Mouse (Mus musculus): Measurements from ENCODE around the gene Otulin. TPM values are rescaled to one million over a fixed set of nuclear protein-coding genes. Genes with fewer than 3 reads are reported as not detected.

Gene Otulin
- polyA plus RNA-seq, 1 experiment: 29.0 TPM

DNA sequence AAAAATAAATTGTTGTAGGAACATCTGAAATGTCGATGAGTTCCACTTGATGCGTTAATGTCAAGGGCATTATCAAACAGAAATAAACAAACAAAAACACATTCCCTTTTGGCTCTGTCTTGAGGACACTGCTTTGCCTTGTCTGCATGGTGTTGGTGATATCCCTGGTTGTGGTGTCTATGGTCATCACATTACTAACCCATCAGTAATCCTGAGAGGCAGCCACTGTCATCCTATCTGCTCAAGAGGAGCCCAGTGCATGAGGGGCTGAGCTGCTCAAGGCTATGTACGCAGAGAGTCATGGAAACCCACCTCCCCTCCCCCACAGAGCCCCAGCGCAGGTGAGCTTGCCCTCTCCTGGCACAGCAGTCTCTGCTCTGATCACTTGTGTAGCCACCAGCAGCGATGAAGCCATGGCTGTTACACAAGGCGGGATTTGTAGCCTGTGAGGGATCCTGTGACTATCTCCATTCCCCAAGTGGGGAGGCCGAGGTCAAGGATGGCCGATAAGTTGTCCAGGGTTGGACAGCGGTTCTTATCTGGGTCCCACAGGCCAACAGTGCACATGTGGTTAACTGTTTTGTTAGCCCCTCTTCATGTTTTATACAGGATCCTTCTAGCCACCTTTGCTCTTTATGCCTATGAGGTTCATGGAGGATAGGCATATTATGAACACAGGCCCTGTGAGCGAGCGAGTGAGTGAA, 133.7 kb downstream of the Otulin start:
- Histone ChIP-seq H3K27ac (ENCODE audit: insufficient read depth, low read depth, low read length) (no peak overlapping the region), H3K36me3 (ENCODE audit: control insufficient read depth, insufficient read depth, low read length) (no peaks in the 10 kb centered on the region), H3K27me3 (replicated peaks; ENCODE audit: control insufficient read depth, insufficient read depth, low read length) (no peaks in the 10 kb centered on the region), H3K4me3 (ENCODE audit: insufficient read depth, low read depth, low read length) (no peak overlapping the region), H3K4me1 (ENCODE audit: control insufficient read depth, insufficient read depth, low read length) (no peaks in the 10 kb centered on the region)
- TF ChIP-seq CTCF (conservative IDR thresholded peaks at IDR 0.05; ENCODE audit: insufficient read depth, insufficient read length, low read depth, low read length) (no peak), POLR2A (IDR thresholded peaks at IDR 0.05; ENCODE audit: low read depth, low read length) (no peak)
- WGBS: 95% methylated on average over 11 of the region's 11 CpGs
- no peak for DNase-seq

GRCm38 (mm10) chr15:27495981-27496401, 134.5 kb downstream of the Otulin start:
- Histone ChIP-seq H3K4me1 (ENCODE audit: control insufficient read depth, insufficient read depth, low read length) (no peaks in the 10 kb centered on the region), H3K27me3 (replicated peaks; ENCODE audit: control insufficient read depth, insufficient read depth, low read length) (no peaks in the 10 kb centered on the region), H3K4me3 (ENCODE audit: insufficient read depth, low read depth, low read length) (no peak overlapping the region), H3K27ac (ENCODE audit: insufficient read depth, low read depth, low read length) (no peak overlapping the region), H3K36me3 (ENCODE audit: control insufficient read depth, insufficient read depth, low read length) (no peaks in the 10 kb centered on the region)
- DNase-seq: no peak
- WGBS: 33% methylated on average over 5 of the region's 5 CpGs
- TF ChIP-seq CTCF (conservative IDR thresholded peaks at IDR 0.05; ENCODE audit: insufficient read depth, insufficient read length, low read depth, low read length): no peak
- no peak for TF ChIP-seq POLR2A (IDR thresholded peaks at IDR 0.05; ENCODE audit: low read depth, low read length)

DNA sequence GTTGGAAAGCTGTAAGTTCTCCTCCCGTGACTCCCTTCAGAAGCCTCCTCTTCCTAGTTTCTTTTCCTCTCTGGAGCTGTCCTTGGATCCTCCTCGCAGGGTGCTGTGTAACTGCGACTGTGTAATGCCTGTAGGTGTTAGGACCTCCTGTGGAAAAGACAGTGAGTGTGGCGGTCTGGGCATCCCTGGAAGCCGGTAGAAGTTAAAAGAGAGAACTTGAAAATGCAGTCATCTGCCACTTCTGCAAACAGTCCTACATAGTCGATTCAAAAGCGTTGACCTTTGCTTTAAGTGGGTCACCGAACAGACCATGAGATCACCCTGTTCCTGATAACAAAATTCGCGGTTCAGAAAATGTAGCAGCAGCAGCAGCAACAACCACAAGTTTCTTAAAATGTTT, 137.0 kb downstream of the Otulin start:
- no peaks in the 10 kb centered on the region for H3K4me1 ChIP-seq (ENCODE audit: control insufficient read depth, insufficient read depth, low read length)
- H3K4me3 ChIP-seq (ENCODE audit: insufficient read depth, low read depth, low read length): no peak overlapping the region
- no peak overlapping the region for H3K27ac ChIP-seq (ENCODE audit: insufficient read depth, low read depth, low read length)
- DNase-seq: no peak
- 57% methylated on average over 10 of the region's 10 CpGs for WGBS
- no peaks in the 10 kb centered on the region for H3K36me3 ChIP-seq (ENCODE audit: control insufficient read depth, insufficient read depth, low read length)
- TF ChIP-seq CTCF (conservative IDR thresholded peaks at IDR 0.05; ENCODE audit: insufficient read depth, insufficient read length, low read depth, low read length) (no peak), POLR2A (IDR thresholded peaks at IDR 0.05; ENCODE audit: low read depth, low read length) (no peak)
- H3K27me3 ChIP-seq (replicated peaks; ENCODE audit: control insufficient read depth, insufficient read depth, low read length): no peaks in the 10 kb centered on the region

GRCm38 (mm10) chr15:27492734-27493133, 137.8 kb downstream of the Otulin start:
- 93% methylated on average over 1 of the region's 1 CpGs for WGBS
- TF ChIP-seq CTCF (conservative IDR thresholded peaks at IDR 0.05; ENCODE audit: insufficient read depth, insufficient read length, low read depth, low read length): no peak
- no peak for TF ChIP-seq POLR2A (IDR thresholded peaks at IDR 0.05; ENCODE audit: low read depth, low read length)
- no peaks in the 10 kb centered on the region for H3K27me3 ChIP-seq (replicated peaks; ENCODE audit: control insufficient read depth, insufficient read depth, low read length)
- no peak overlapping the region for H3K27ac ChIP-seq (ENCODE audit: insufficient read depth, low read depth, low read length)
- no peaks in the 10 kb centered on the region for H3K36me3 ChIP-seq (ENCODE audit: control insufficient read depth, insufficient read depth, low read length)
- H3K4me1 ChIP-seq (ENCODE audit: control insufficient read depth, insufficient read depth, low read length): no peaks in the 10 kb centered on the region
- no peak for DNase-seq
- H3K4me3 ChIP-seq (ENCODE audit: insufficient read depth, low read depth, low read length): no peak overlapping the region

Other genes with a start within 250 kb of the Otulin start
- 17.4 and 18.6 TPM in 2 replicates for gene Ank, start 164.0 kb downstream of the Otulin start, polyA plus RNA-seq (2012; rRNA removed)
- gene Otulinl, start 50.9 kb upstream of the Otulin start, polyA plus RNA-seq (2012; rRNA removed): 2.4 and 5.1 TPM in 2 replicates

All from kidney, adult 2 months (tissue).